Mouse (Mus musculus): Measurements from ENCODE around the gene Eif4e1b.

GRCm38 (mm10) chr13:54755201-54755830 is 28.5 kb upstream of the Eif4e1b start:
- TF ChIP-seq CTCF (IDR thresholded peaks at IDR 0.05; ENCODE audit: borderline replicate concordance, control insufficient read depth, extremely low read depth, insufficient read depth, low read length, poor library complexity): no peak
- no peak for TF ChIP-seq POLR2A (IDR thresholded peaks at IDR 0.05; ENCODE audit: control insufficient read depth, extremely low read depth, insufficient read depth, low read length, poor library complexity)
